Mouse (Mus musculus) adrenal gland, adult 18-20 months (tissue): ENCODE results near the gene Vmn1r94. TPM values are rescaled to one million over a fixed set of nuclear protein-coding genes. Genes with fewer than 3 reads are reported as not detected.
"Not testable (repeated sequence)": the region's sequence is repeated elsewhere in the genome, so short reads cannot be mapped to it uniquely, and the experiment has no call there.

Experiments used
- DNase-seq, 2 experiments: peaks; one replicate each; pipeline ENCODE4 v3.0.0; 2021 to 2022; ENCODE audit warnings: low spot score in 2 of 2
- long read RNA-seq, 2 experiments: library from polyadenylated mRNA; stranded (forward); transcript quantifications; one replicate each; pipeline ENCODE4 v2.0.0; 2021
- total RNA-seq, 2 experiments: library from RNA; stranded (reverse); gene quantifications; 1 replicate in 1 of 2; 2 replicates in 1 of 2; pipeline ENCODE4 v1.2.3; 2021

Vmn1r94 gene
- not detected for total RNA-seq
- long read RNA-seq, experiment 1 = 0 reads
- long read RNA-seq, experiment 2 = 0 reads

DNA sequence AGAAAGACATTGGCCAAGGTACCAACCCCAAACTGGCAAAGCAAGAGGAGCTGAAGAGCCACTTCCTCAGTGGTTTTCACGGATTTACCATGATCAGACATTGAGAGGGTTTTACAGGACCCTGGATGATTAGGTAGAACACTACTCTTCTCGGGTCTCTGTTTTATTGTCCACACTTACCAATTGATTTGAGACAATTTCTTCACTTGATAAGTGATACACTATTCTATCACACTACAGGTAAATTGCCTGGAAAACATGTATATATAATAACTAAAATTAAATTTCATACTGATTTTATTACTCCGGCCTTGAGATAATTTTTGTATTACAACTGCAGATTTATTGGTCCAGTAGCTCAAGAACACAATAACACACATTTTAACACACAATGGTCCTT is at the start of gene Vmn1r94:
Vmn1r94 (minus strand) TSS at position 101 of the 400 bp plus-strand sequence.
- not testable (repeated sequence) for DNase-seq

DNA sequence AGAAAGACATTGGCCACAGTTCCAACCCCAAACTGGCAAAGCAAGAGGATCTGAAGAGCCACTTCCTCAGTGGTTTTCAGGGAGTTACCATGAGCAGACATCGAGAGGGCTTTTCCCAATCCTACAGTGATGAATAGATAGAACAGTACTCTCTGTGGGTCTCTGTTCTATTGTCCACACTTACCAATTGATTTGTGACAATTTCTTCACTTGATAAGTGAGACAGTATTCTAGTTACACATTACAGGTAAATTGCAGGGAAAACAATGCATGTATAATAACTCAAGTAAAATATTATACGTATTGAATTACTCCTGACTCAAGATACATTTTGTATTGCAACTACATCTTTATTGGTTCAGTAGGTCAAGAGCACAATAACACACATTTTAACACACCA is 37.3 kb upstream of the Vmn1r94 start, which contains the start of gene Gm6164:
Gm6164 (minus strand) TSS at position 101 of the 400 bp plus-strand sequence.
- DNase-seq = not testable (repeated sequence)

DNA sequence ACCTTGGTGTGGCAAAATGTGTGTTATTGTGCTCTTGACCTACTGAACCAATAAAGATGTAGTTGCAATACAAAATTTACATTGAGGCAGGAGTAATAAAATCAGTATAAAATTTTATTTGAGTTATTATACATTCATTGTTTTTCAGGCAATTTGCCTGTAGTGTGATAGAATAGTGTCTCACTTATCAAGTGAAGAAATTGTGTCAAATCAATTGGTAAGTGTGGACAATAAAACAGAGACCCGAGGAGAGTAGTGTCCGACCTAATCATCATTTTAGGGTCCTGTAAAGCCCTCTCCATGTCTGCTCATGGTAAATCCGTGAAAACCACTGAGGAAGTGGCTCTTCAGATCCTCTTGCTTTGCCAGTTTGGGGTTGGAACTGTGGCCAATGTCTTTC is 25.2 kb upstream of the Vmn1r94 start, which contains the start of gene Vmn1r95:
Vmn1r95 (plus strand) TSS at position 301 of the 400 bp plus-strand sequence.
- DNase-seq = not testable (repeated sequence)

DNA sequence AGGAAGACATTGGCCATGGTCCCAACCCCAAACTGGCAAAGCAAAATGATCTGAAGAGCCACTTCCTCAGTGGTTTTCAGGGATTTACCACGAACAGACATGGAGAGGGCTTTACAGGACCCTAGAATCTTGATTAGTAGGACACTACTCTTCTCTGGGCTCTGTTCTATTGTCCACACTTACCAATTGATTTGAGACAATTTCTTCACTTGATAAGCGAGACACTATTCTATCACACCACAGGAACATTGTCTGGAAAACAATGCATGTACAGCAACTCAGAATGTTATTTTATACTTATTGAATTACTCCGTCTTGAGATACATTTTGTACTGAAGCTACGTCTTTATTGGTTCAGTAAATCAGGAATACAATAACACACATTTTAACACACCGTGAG is 29.2 kb downstream of the Vmn1r94 start, which contains the start of gene Vmn1r93:
Vmn1r93 (minus strand) TSS at position 101 of the 400 bp plus-strand sequence.
- not testable (repeated sequence) for DNase-seq

DNA sequence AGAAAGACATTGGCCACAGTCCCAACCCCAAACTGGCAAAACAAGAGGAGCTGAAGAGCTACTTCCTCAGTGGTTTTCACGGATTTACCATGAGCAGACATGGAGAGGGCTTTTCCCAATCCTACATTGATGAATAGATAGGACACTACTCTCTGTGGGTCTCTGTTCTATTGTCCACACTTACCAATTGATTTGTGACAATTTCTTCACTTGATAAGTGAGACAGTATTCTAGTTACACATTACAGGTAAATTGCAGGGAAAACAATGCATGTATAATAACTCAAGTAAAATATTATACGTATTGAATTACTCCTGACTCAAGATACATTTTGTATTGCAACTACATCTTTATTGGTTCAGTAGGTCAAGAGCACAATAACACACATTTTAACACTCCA is 45.7 kb downstream of the Vmn1r94 start, which contains the start of gene Gm16442:
Gm16442 (minus strand) TSS at position 101 of the 400 bp plus-strand sequence.
- DNase-seq = not testable (repeated sequence)

Other genes with a start within 250 kb of the Vmn1r94 start
- gene Pvr, start 247.2 kb downstream of the Vmn1r94 start, total RNA-seq = 10 to 100 TPM; 20.8 to 32.4 TPM
- not detected for gene Igsf23, start 217.6 kb downstream of the Vmn1r94 start, total RNA-seq
- not detected for gene Ceacam20, start 203.0 kb downstream of the Vmn1r94 start, total RNA-seq
- gene Nlrp9b, start 176.9 kb downstream of the Vmn1r94 start, total RNA-seq = not detected
- not detected for gene Vmn1r91, start 68.7 kb downstream of the Vmn1r94 start, total RNA-seq
- not detected for gene Gm16442, start 45.8 kb downstream of the Vmn1r94 start, total RNA-seq
- gene Vmn1r93, start 29.3 kb downstream of the Vmn1r94 start, total RNA-seq = not detected
- gene Vmn1r95, start 25.3 kb upstream of the Vmn1r94 start, total RNA-seq = not detected
- not detected for gene Gm6164, start 37.2 kb upstream of the Vmn1r94 start, total RNA-seq
- not detected for gene Gm4498, start 65.5 kb upstream of the Vmn1r94 start, total RNA-seq
- not detected for gene Gm5890, start 94.5 kb upstream of the Vmn1r94 start, total RNA-seq
- not detected for gene Gm4133, start 165.7 kb upstream of the Vmn1r94 start, total RNA-seq
- not detected for gene Gm5728, start 207.0 kb upstream of the Vmn1r94 start, total RNA-seq
- not detected for gene Vmn1r100, start 249.6 kb upstream of the Vmn1r94 start, total RNA-seq